Mouse (Mus musculus): ENCODE data around the gene Katnal1. TPM values are rescaled to one million over a fixed set of nuclear protein-coding genes. Genes with fewer than 3 reads are reported as not detected.

The Katnal1 gene
- polyA plus RNA-seq, 1 experiment from 2014 or later = 38.0 TPM

DNA sequence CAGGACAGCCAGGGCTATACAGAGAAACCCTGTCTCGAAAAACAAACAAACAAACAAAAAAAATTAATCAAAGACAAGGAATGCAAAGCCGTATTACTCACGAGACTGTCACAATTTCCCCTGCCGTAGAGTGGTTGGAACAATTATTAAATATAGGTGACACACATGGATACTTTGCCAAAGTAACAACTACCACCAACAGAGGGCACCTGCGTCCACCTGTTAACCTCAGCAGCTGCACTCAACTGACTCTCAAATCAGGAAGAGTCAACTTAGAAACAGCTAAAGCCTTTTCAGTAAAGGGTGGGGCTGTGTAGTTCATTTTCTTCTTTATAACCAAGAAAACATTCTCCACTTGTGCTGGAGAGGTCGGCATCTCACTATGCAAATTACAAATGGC is 24.3 kb downstream of the Katnal1 start:
- Histone ChIP-seq H3K4me2 (replicated peaks) (no peak overlapping the region), H3K27ac (no peak overlapping the region), H3K27me3 (ENCODE audit: control insufficient read depth, insufficient read depth, low read length) (no peaks in the 10 kb centered on the region), H3K4me3 (replicated peaks; ENCODE audit: low read length) (no peak overlapping the region), H3K36me3 (replicated peaks; ENCODE audit: control insufficient read depth, insufficient read depth) (peaks cover 18% of the 10 kb centered on the region), H3K9me3 (ENCODE audit: control insufficient read depth, low read length) (no peaks in the 10 kb centered on the region), H3K4me1 (replicated peaks; ENCODE audit: control insufficient read depth, insufficient read depth, low read length) (peaks cover 14% of the 10 kb centered on the region), H3K9ac (no peak overlapping the region)
- DNase-seq (ENCODE audit: low spot score) (peak; percentile 50), ATAC-seq (ENCODE audit: low FRiP score) (no peak)
- 77% methylated on average over 6 of the region's 6 CpGs for WGBS

DNA sequence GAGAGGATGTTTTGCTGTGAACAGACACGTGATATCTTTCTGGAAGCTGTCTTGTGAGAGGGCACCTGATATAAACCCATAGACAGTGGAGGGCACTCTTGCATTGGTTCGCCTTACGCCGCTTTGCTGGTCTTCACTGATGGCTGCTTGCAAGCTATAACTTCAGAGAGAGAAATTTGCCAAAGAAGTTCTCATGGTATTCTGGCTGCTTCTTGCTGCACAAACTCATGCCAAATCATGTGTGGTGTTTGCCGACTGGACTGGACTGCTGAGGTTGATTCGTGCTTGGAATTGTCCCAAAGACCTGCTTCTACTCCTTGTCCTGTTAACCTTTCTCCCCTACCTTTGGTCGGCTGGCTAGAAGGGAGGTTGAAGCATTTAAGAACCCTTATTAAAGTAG is 29.8 kb downstream of the Katnal1 start:
- H3K4me3 ChIP-seq (replicated peaks; ENCODE audit: low read length) = no peak overlapping the region
- H3K27me3 ChIP-seq (ENCODE audit: control insufficient read depth, insufficient read depth, low read length) = no peaks in the 10 kb centered on the region
- no peak overlapping the region for H3K27ac ChIP-seq
- 93% methylated on average over 7 of the region's 7 CpGs for WGBS
- no peaks in the 10 kb centered on the region for H3K9me3 ChIP-seq (ENCODE audit: control insufficient read depth, low read length)
- H3K9ac ChIP-seq = no peak overlapping the region
- H3K4me1 ChIP-seq (replicated peaks; ENCODE audit: control insufficient read depth, insufficient read depth, low read length) = peaks cover 10% of the 10 kb centered on the region; the same call in 1 of the 2 replicates
- ATAC-seq (ENCODE audit: low FRiP score) (no peak), DNase-seq (ENCODE audit: low spot score) (no peak)
- H3K36me3 ChIP-seq (replicated peaks; ENCODE audit: control insufficient read depth, insufficient read depth) = peaks cover 22% of the 10 kb centered on the region
- H3K4me2 ChIP-seq (replicated peaks) = no peak overlapping the region

DNA sequence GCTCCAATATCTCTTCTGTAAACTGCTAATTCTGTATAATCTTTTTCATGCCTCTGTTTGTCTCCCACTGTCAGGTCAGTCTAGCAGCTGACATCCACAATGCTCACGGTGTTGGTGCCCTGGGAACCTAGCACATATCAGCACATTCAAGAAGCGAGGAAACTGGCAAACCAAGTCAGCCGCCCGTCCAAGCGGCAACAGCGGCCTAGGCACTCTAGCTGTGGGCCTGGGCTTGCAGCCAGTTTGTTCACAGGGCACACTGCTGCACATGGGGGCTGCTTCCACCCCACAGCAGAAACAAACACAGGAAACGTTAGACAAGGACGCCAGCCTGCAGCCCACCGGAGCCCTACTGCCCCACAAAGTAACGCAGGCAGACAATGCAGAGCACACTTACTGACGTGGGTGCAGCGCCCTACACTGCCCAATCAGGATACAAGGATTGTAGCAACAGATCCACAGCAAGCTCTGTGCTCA is 31.1 kb downstream of the Katnal1 start:
- 52% methylated on average over 12 of the region's 12 CpGs for WGBS
- no peak for ATAC-seq (ENCODE audit: low FRiP score)
- no peaks in the 10 kb centered on the region for H3K27me3 ChIP-seq (ENCODE audit: control insufficient read depth, insufficient read depth, low read length)
- H3K27ac ChIP-seq = no peak overlapping the region
- no peak overlapping the region for H3K4me3 ChIP-seq (replicated peaks; ENCODE audit: low read length)
- no peak overlapping the region for H3K9ac ChIP-seq
- peaks cover 10% of the 10 kb centered on the region; the same call in 1 of the 2 replicates for H3K4me1 ChIP-seq (replicated peaks; ENCODE audit: control insufficient read depth, insufficient read depth, low read length)
- H3K4me2 ChIP-seq (replicated peaks) = no peak overlapping the region
- DNase-seq (ENCODE audit: low spot score) = no peak
- no peaks in the 10 kb centered on the region for H3K9me3 ChIP-seq (ENCODE audit: control insufficient read depth, low read length)
- peaks cover 22% of the 10 kb centered on the region for H3K36me3 ChIP-seq (replicated peaks; ENCODE audit: control insufficient read depth, insufficient read depth)

- peak; percentile 53; the same call in 1 of the 2 replicates for ATAC-seq (ENCODE audit: low FRiP score)
- Histone ChIP-seq H3K4me3 (replicated peaks; ENCODE audit: low read length) (no peak overlapping the region), H3K4me2 (replicated peaks) (0 out of 2 replicates have a peak overlapping the region, but pooled peaks have one; percentile 1), H3K9ac (peak overlapping the region; percentile 16; the same call in 1 of the 2 replicates), H3K27me3 (ENCODE audit: control insufficient read depth, insufficient read depth, low read length) (no peaks in the 10 kb centered on the region), H3K4me1 (replicated peaks; ENCODE audit: control insufficient read depth, insufficient read depth, low read length) (peaks cover 10% of the 10 kb centered on the region; the same call in 1 of the 2 replicates), H3K36me3 (replicated peaks; ENCODE audit: control insufficient read depth, insufficient read depth) (peaks cover 27% of the 10 kb centered on the region), H3K9me3 (ENCODE audit: control insufficient read depth, low read length) (no peaks in the 10 kb centered on the region), H3K27ac (no peak overlapping the region)
- 54% methylated on average over 14 of the region's 14 CpGs for WGBS
- DNase-seq (ENCODE audit: low spot score) = no peak
These were observed 31.9 kb downstream of the Katnal1 start for GRCm38 (mm10) chr5:148897069-148897702.

GRCm38 (mm10) chr5:148896515-148896914 is 32.6 kb downstream of the Katnal1 start:
- H3K27me3 ChIP-seq (ENCODE audit: control insufficient read depth, insufficient read depth, low read length) = no peaks in the 10 kb centered on the region
- DNase-seq (ENCODE audit: low spot score) = no peak
- H3K4me1 ChIP-seq (replicated peaks; ENCODE audit: control insufficient read depth, insufficient read depth, low read length) = peaks cover 10% of the 10 kb centered on the region; the same call in 1 of the 2 replicates
- 83% methylated on average over 10 of the region's 10 CpGs for WGBS
- peaks cover 33% of the 10 kb centered on the region for H3K36me3 ChIP-seq (replicated peaks; ENCODE audit: control insufficient read depth, insufficient read depth)
- H3K9me3 ChIP-seq (ENCODE audit: control insufficient read depth, low read length) = no peaks in the 10 kb centered on the region
- H3K4me2 ChIP-seq (replicated peaks) = no peak overlapping the region
- H3K4me3 ChIP-seq (replicated peaks; ENCODE audit: low read length) = no peak overlapping the region
- no peak overlapping the region for H3K9ac ChIP-seq
- no peak overlapping the region for H3K27ac ChIP-seq
- no peak for ATAC-seq (ENCODE audit: low FRiP score)

- H3K4me2 ChIP-seq (replicated peaks) = no peak overlapping the region
- H3K27ac ChIP-seq = no peak overlapping the region
- no peak for ATAC-seq (ENCODE audit: low FRiP score)
- peaks cover 39% of the 10 kb centered on the region for H3K36me3 ChIP-seq (replicated peaks; ENCODE audit: control insufficient read depth, insufficient read depth)
- no peak overlapping the region for H3K9ac ChIP-seq
- no peak for DNase-seq (ENCODE audit: low spot score)
- 92% methylated on average over 7 of the region's 7 CpGs for WGBS
- no peaks in the 10 kb centered on the region for H3K9me3 ChIP-seq (ENCODE audit: control insufficient read depth, low read length)
- peaks cover 10% of the 10 kb centered on the region; the same call in 1 of the 2 replicates for H3K4me1 ChIP-seq (replicated peaks; ENCODE audit: control insufficient read depth, insufficient read depth, low read length)
- H3K4me3 ChIP-seq (replicated peaks; ENCODE audit: low read length) = no peak overlapping the region
- no peaks in the 10 kb centered on the region for H3K27me3 ChIP-seq (ENCODE audit: control insufficient read depth, insufficient read depth, low read length)
These were observed 33.3 kb downstream of the Katnal1 start for GRCm38 (mm10) chr5:148895833-148896232.

DNA sequence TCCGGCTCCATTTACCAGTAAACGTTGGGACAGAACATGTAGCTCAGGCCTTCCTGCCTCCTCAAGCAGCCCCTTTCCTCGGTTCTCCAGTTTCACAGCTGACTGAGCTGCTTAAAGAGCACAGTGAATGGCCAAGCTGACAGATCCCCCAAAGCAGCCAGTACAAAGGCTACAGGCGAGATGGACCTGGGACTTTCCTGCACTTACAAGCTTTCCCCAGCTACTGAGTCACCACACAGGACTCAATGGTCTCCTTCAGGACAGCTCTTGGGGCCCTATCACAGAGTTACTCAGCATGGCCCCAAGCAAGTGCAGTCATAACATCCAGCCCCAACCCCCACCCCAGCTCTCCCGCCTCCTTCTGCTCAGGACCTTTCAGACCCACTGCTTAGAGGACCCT is 34.1 kb downstream of the Katnal1 start:
- H3K4me2 ChIP-seq (replicated peaks) = no peak overlapping the region
- 34% methylated on average over 5 of the region's 5 CpGs for WGBS
- H3K36me3 ChIP-seq (replicated peaks; ENCODE audit: control insufficient read depth, insufficient read depth) = peaks cover 46% of the 10 kb centered on the region
- no peaks in the 10 kb centered on the region for H3K9me3 ChIP-seq (ENCODE audit: control insufficient read depth, low read length)
- H3K27me3 ChIP-seq (ENCODE audit: control insufficient read depth, insufficient read depth, low read length) = no peaks in the 10 kb centered on the region
- no peak overlapping the region for H3K9ac ChIP-seq
- peaks cover 10% of the 10 kb centered on the region; the same call in 1 of the 2 replicates for H3K4me1 ChIP-seq (replicated peaks; ENCODE audit: control insufficient read depth, insufficient read depth, low read length)
- no peak for DNase-seq (ENCODE audit: low spot score)
- no peak overlapping the region for H3K4me3 ChIP-seq (replicated peaks; ENCODE audit: low read length)
- ATAC-seq (ENCODE audit: low FRiP score) = no peak
- no peak overlapping the region for H3K27ac ChIP-seq

- WGBS = 96% methylated on average over 4 of the region's 4 CpGs
- no peak overlapping the region for H3K9ac ChIP-seq
- H3K27me3 ChIP-seq (ENCODE audit: control insufficient read depth, insufficient read depth, low read length) = no peaks in the 10 kb centered on the region
- H3K4me3 ChIP-seq (replicated peaks; ENCODE audit: low read length) = no peak overlapping the region
- no peak overlapping the region for H3K4me2 ChIP-seq (replicated peaks)
- no peak overlapping the region for H3K27ac ChIP-seq
- no peak for DNase-seq (ENCODE audit: low spot score)
- H3K4me1 ChIP-seq (replicated peaks; ENCODE audit: control insufficient read depth, insufficient read depth, low read length) = no peaks in the 10 kb centered on the region
- no peak for ATAC-seq (ENCODE audit: low FRiP score)
- peaks cover 63% of the 10 kb centered on the region for H3K36me3 ChIP-seq (replicated peaks; ENCODE audit: control insufficient read depth, insufficient read depth)
- H3K9me3 ChIP-seq (ENCODE audit: control insufficient read depth, low read length) = no peaks in the 10 kb centered on the region
These were observed 38.9 kb downstream of the Katnal1 start for GRCm38 (mm10) chr5:148890237-148890636.

DNA sequence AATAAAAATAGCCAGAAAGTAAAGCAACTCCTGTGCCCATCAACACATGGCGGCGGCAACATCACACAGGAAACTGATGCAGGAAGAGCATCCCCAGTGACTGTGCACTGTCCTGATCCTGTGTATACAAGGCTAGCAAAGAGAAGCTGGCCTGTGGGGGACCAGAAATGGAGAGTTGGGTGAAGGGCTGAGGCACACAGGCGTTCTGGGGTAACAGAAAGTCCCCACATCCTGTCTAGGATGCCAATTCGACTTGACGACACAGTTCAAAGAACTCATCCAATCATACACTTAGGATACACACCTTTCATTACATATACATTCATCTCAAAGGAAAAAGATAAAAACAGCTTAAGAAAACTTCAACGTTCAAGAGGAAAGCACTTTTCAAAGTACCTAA is 41.1 kb downstream of the Katnal1 start:
- no peak overlapping the region for H3K9ac ChIP-seq
- no peaks in the 10 kb centered on the region for H3K9me3 ChIP-seq (ENCODE audit: control insufficient read depth, low read length)
- H3K4me1 ChIP-seq (replicated peaks; ENCODE audit: control insufficient read depth, insufficient read depth, low read length) = no peaks in the 10 kb centered on the region
- H3K36me3 ChIP-seq (replicated peaks; ENCODE audit: control insufficient read depth, insufficient read depth) = peaks cover 49% of the 10 kb centered on the region
- H3K27me3 ChIP-seq (ENCODE audit: control insufficient read depth, insufficient read depth, low read length) = no peaks in the 10 kb centered on the region
- DNase-seq (ENCODE audit: low spot score) (no peak), ATAC-seq (ENCODE audit: low FRiP score) (no peak)
- 95% methylated on average over 6 of the region's 6 CpGs for WGBS
- no peak overlapping the region for H3K4me3 ChIP-seq (replicated peaks; ENCODE audit: low read length)
- H3K4me2 ChIP-seq (replicated peaks) = no peak overlapping the region
- no peak overlapping the region for H3K27ac ChIP-seq

Data from hindbrain, embryonic 14.5 days (tissue).